Mouse (Mus musculus) hindbrain, postnatal 0 days (tissue): ENCODE measurements around the gene Vdac1. TPM values are rescaled to one million over a fixed set of nuclear protein-coding genes. Genes with fewer than 3 reads are reported as not detected.
A peak's percentile ranks its signal among the peaks of the same experiment; 100 is the strongest.

ENCODE experiments used
- ATAC-seq: fragments of 200-750 bp; cut with Nextera tagmentation; 2 replicates; pipeline ENCODE4 v1.8.0; 2017; ENCODE audit warnings: mild to moderate bottlenecking, moderate TSS enrichment, moderate library complexity
- DNase-seq: peaks from one replicate; pipeline ENCODE4 v3.0.0-alpha.2; 2015; ENCODE audit warnings: low spot score
- H3K27ac ChIP-seq: fragments of 300-500 bp; sonication (generic); 2 replicates; pipeline ENCODE4 v1.5.1; 2014; ENCODE audit warnings: mild to moderate bottlenecking
- H3K27me3 ChIP-seq: fragments of 300-500 bp; sonication (generic); 2 replicates; pipeline ENCODE4 v1.6.1; 2014; ENCODE audit warnings: low read length, mixed read lengths; ENCODE audit not compliant: insufficient read depth
- H3K36me3 ChIP-seq: fragments of 300-500 bp; sonication (generic); 2 replicates; pipeline ENCODE4 v1.6.1; 2014; ENCODE audit warnings: low read length, mixed read lengths; ENCODE audit not compliant: insufficient read depth
- H3K4me1 ChIP-seq: fragments of 300-500 bp; sonication (generic); 2 replicates; pipeline ENCODE4 v1.6.1; 2014; ENCODE audit warnings: antibody characterized with exemption, low read length, mixed read lengths; ENCODE audit not compliant: insufficient read depth
- H3K4me2 ChIP-seq: fragments of 300-500 bp; sonication (generic); 2 replicates; pipeline ENCODE4 v1.6.1; 2014; ENCODE audit warnings: low read depth, mild to moderate bottlenecking, low read length, moderate library complexity, mixed read lengths
- H3K4me3 ChIP-seq: fragments of 300-500 bp; sonication (generic); 2 replicates; pipeline ENCODE4 v1.5.1; 2014; ENCODE audit warnings: low read length
- H3K9ac ChIP-seq: fragments of 300-500 bp; sonication (generic); replicated peaks from 2 replicates; pipeline ENCODE4 v1.6.1; 2014; ENCODE audit warnings: mild to moderate bottlenecking, low read length, moderate library complexity, mixed read lengths
- H3K9me3 ChIP-seq: fragments of 300-500 bp; sonication (generic); 2 replicates; pipeline ENCODE4 v1.6.1; 2016; ENCODE audit warnings: low read length, mixed read lengths
- CTCF ChIP-seq: IDR thresholded peaks from 2 replicates; pipeline ENCODE4 v1.5.1; 2016; ENCODE audit warnings: antibody characterized with exemption, control low read depth, low read depth
- WGBS: fragments of 180-500 bp; shearing (Covaris S2); extraction: QIAGEN DNeasy Blood & Tissue Kit; methylation state at CpG from one replicate; pipeline ENCODE4 v1.1.7; 2014; 5-methylcytosine and 5-hydroxymethylcytosine counted together
- polyA plus RNA-seq: library from polyadenylated mRNA; unstranded; fragments of >200 nt; fragmentation: Nextera tagmentation; extraction: Ambion mirVana; gene quantifications from 2 replicates; pipeline ENCODE4 v1.2.1, GENCODE M21; 2015
- total RNA-seq: library from RNA; depleted of rRNA; stranded (reverse); fragments of >200 nt; gene quantifications from 2 replicates; pipeline ENCODE4 v1.2.3, GENCODE M21; 2014

The Vdac1 gene
- total and polyA plus RNA-seq, 2 experiments from 2014 or later: 314 to 441 TPM

- 84% methylated on average over 2 of the region's 2 CpGs for WGBS
- no peak overlapping the region for H3K4me3 ChIP-seq
- 0 out of 2 replicates have a peak, but pooled peaks have one; percentile 12 for TF ChIP-seq CTCF
- peak overlapping the region; percentile 52 for H3K27ac ChIP-seq
- ATAC-seq: no peak
- peaks cover 4% of the 10 kb centered on the region; the same call in 1 of the 2 replicates for H3K36me3 ChIP-seq
- H3K4me2 ChIP-seq: no peak overlapping the region
- no peak for DNase-seq
- H3K4me1 ChIP-seq: peaks cover 1% of the 10 kb centered on the region; the same call in 1 of the 2 replicates
- H3K27me3 ChIP-seq: no peaks in the 10 kb centered on the region
- no peak overlapping the region for H3K9ac ChIP-seq
- no peaks in the 10 kb centered on the region for H3K9me3 ChIP-seq
Observed at GRCm38 (mm10) chr11:52370135-52370452, 9.4 kb downstream of the Vdac1 start.

- H3K27me3 ChIP-seq: no peaks in the 10 kb centered on the region
- H3K4me2 ChIP-seq: no peak overlapping the region
- H3K36me3 ChIP-seq: peaks cover 7% of the 10 kb centered on the region; the same call in 1 of the 2 replicates
- no peak overlapping the region for H3K9ac ChIP-seq
- no peak overlapping the region for H3K4me3 ChIP-seq
- TF ChIP-seq CTCF: no peak
- H3K27ac ChIP-seq: peak overlapping the region; percentile 57
- 24% methylated on average over 2 of the region's 2 CpGs for WGBS
- H3K4me1 ChIP-seq: no peaks in the 10 kb centered on the region
- DNase-seq (peak; percentile 83), ATAC-seq (peak; percentile 55; the same call in 1 of the 2 replicates)
- H3K9me3 ChIP-seq: no peaks in the 10 kb centered on the region
Observed at GRCm38 (mm10) chr11:52370538-52370937, 9.9 kb downstream of the Vdac1 start.

GRCm38 (mm10) chr11:52373841-52374240, 13.2 kb downstream of the Vdac1 start:
- Histone ChIP-seq H3K9me3 (no peaks in the 10 kb centered on the region), H3K9ac (no peak overlapping the region), H3K4me1 (no peaks in the 10 kb centered on the region), H3K36me3 (peaks cover 31% of the 10 kb centered on the region), H3K27ac (no peak overlapping the region), H3K4me2 (no peak overlapping the region), H3K27me3 (no peaks in the 10 kb centered on the region), H3K4me3 (no peak overlapping the region)
- DNase-seq (no peak), ATAC-seq (no peak)
- 58% methylated on average over 7 of the region's 7 CpGs for WGBS
- no peak for TF ChIP-seq CTCF

- no peak overlapping the region for H3K9ac ChIP-seq
- H3K4me3 ChIP-seq: no peak overlapping the region
- no peak overlapping the region for H3K4me2 ChIP-seq
- no peaks in the 10 kb centered on the region for H3K4me1 ChIP-seq
- no peaks in the 10 kb centered on the region for H3K9me3 ChIP-seq
- 55% methylated on average over 6 of the region's 6 CpGs for WGBS
- H3K36me3 ChIP-seq: peaks cover 36% of the 10 kb centered on the region
- DNase-seq: peak; percentile 71
- ATAC-seq: no peak
- H3K27me3 ChIP-seq: no peaks in the 10 kb centered on the region
- peak; percentile 91 for TF ChIP-seq CTCF
- H3K27ac ChIP-seq: no peak overlapping the region
Observed at GRCm38 (mm10) chr11:52374340-52374739, 13.7 kb downstream of the Vdac1 start.

GRCm38 (mm10) chr11:52377579-52377978, 16.9 kb downstream of the Vdac1 start:
- Histone ChIP-seq H3K4me3 (no peak overlapping the region), H3K9ac (no peak overlapping the region), H3K4me2 (no peak overlapping the region), H3K27me3 (no peaks in the 10 kb centered on the region), H3K27ac (no peak overlapping the region), H3K36me3 (peaks cover 45% of the 10 kb centered on the region), H3K9me3 (no peaks in the 10 kb centered on the region), H3K4me1 (no peaks in the 10 kb centered on the region)
- DNase-seq (no peak), ATAC-seq (no peak)
- WGBS: 82% methylated on average over 4 of the region's 4 CpGs
- TF ChIP-seq CTCF: no peak

- DNase-seq: no peak
- Histone ChIP-seq H3K27ac (no peak overlapping the region), H3K9ac (no peak overlapping the region), H3K36me3 (peaks cover 59% of the 10 kb centered on the region), H3K9me3 (no peaks in the 10 kb centered on the region), H3K4me1 (no peaks in the 10 kb centered on the region), H3K4me2 (no peak overlapping the region), H3K27me3 (no peaks in the 10 kb centered on the region), H3K4me3 (no peak overlapping the region)
- TF ChIP-seq CTCF: no peak
- 81% methylated on average over 3 of the region's 3 CpGs for WGBS
- no peak for ATAC-seq
Observed at GRCm38 (mm10) chr11:52379241-52379640, 18.6 kb downstream of the Vdac1 start.

- no peak for DNase-seq
- ATAC-seq: no peak
- 96% methylated on average over 14 of the region's 14 CpGs for WGBS
- H3K27me3 ChIP-seq: no peaks in the 10 kb centered on the region
- no peak overlapping the region for H3K4me2 ChIP-seq
- H3K9me3 ChIP-seq: no peaks in the 10 kb centered on the region
- no peaks in the 10 kb centered on the region for H3K4me1 ChIP-seq
- H3K4me3 ChIP-seq: no peak overlapping the region
- no peak overlapping the region for H3K9ac ChIP-seq
- H3K36me3 ChIP-seq: peaks cover 53% of the 10 kb centered on the region
- H3K27ac ChIP-seq: no peak overlapping the region
- TF ChIP-seq CTCF: no peak
Observed at GRCm38 (mm10) chr11:52383741-52384140, 23.1 kb downstream of the Vdac1 start.
